Mouse (Mus musculus) hindbrain, embryonic 16.5 days (tissue): ENCODE data around the gene Rptor. TPM values are rescaled to one million over a fixed set of nuclear protein-coding genes. Genes with fewer than 3 reads are reported as not detected.
A peak's percentile ranks its signal among the peaks of the same experiment; 100 is the strongest.

Source experiments
- ATAC-seq: fragments of 200-750 bp; cut with Nextera tagmentation; 2 replicates; pipeline ENCODE4 v1.8.0; 2017; ENCODE audit warnings: moderate TSS enrichment, moderate library complexity
- H3K27ac ChIP-seq: fragments of 300-500 bp; sonication (generic); 2 replicates; pipeline ENCODE4 v1.5.1; 2014; ENCODE audit warnings: low read depth, mild to moderate bottlenecking, control low read depth, low read length, moderate library complexity
- H3K27me3 ChIP-seq: fragments of 300-500 bp; sonication (generic); replicated peaks from 2 replicates; pipeline ENCODE4 v1.6.1; 2014; ENCODE audit warnings: low read length; ENCODE audit not compliant: control insufficient read depth, insufficient read depth
- H3K36me3 ChIP-seq: fragments of 300-500 bp; sonication (generic); 2 replicates; pipeline ENCODE4 v1.6.1; 2014; ENCODE audit warnings: mild to moderate bottlenecking, low read length, moderate library complexity, mixed read lengths; ENCODE audit not compliant: control insufficient read depth, insufficient read depth
- H3K4me1 ChIP-seq: fragments of 300-500 bp; sonication (generic); 2 replicates; pipeline ENCODE4 v1.6.1; 2014; ENCODE audit warnings: low read depth, low read length; ENCODE audit not compliant: control insufficient read depth, insufficient read depth
- H3K4me2 ChIP-seq: fragments of 300-500 bp; sonication (generic); 2 replicates; pipeline ENCODE4 v1.6.1; 2014; ENCODE audit warnings: mild to moderate bottlenecking, low read length, control low read depth, moderate library complexity
- H3K4me3 ChIP-seq: fragments of 300-500 bp; sonication (generic); 2 replicates; pipeline ENCODE4 v1.5.1; 2014; ENCODE audit warnings: mild to moderate bottlenecking, low read length, control low read depth, moderate library complexity
- H3K9ac ChIP-seq: fragments of 300-500 bp; sonication (generic); 2 replicates; pipeline ENCODE4 v1.6.1; 2014; ENCODE audit warnings: low read depth, mild to moderate bottlenecking, control low read depth, low read length, moderate library complexity
- H3K9me3 ChIP-seq: fragments of 300-500 bp; sonication (generic); 2 replicates; pipeline ENCODE4 v1.6.1; 2014; ENCODE audit warnings: mild to moderate bottlenecking, low read length, moderate library complexity; ENCODE audit not compliant: control insufficient read depth
- WGBS: fragments of 180-500 bp; shearing (Covaris S2); extraction: QIAGEN DNeasy Blood & Tissue Kit; methylation state at CpG from one replicate; pipeline ENCODE4 v1.1.7; 2014; 5-methylcytosine and 5-hydroxymethylcytosine counted together
- polyA plus RNA-seq: library from polyadenylated mRNA; unstranded; fragments of >200 nt; fragmentation: Nextera tagmentation; extraction: Ambion mirVana; gene quantifications from 2 replicates; pipeline ENCODE4 v1.2.1, GENCODE M21; 2015

The Rptor gene
- polyA plus RNA-seq, 1 experiment from 2014 or later: 8.5 TPM

DNA sequence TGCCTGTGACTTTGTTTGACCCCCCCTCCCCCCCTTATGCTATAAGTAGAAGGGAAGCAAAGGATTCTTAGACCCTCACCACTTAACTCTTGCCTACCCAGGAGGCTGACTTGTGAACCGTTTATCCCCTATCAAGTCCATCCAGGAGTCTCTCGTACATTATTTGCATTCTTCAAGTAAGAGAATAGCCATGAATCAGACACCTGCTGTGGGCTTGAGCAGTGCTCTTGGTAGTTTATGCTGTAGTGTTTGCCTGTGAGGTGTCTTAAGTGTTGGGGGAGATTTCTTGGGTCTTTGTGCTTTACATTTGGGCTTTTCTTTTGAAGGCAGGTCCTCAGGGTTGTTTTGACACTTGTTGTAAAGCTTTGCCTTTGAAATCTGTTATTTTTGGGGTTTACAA is 69.3 kb downstream of the Rptor start:
- no peak overlapping the region for H3K4me2 ChIP-seq
- no peak for ATAC-seq
- H3K4me1 ChIP-seq: peaks cover 11% of the 10 kb centered on the region
- no peaks in the 10 kb centered on the region for H3K36me3 ChIP-seq
- WGBS: 34% methylated on average over 2 of the region's 2 CpGs
- no peaks in the 10 kb centered on the region for H3K9me3 ChIP-seq
- H3K9ac ChIP-seq: no peak overlapping the region
- H3K27ac ChIP-seq: no peak overlapping the region
- no peak overlapping the region for H3K4me3 ChIP-seq
- H3K27me3 ChIP-seq: no peaks in the 10 kb centered on the region

DNA sequence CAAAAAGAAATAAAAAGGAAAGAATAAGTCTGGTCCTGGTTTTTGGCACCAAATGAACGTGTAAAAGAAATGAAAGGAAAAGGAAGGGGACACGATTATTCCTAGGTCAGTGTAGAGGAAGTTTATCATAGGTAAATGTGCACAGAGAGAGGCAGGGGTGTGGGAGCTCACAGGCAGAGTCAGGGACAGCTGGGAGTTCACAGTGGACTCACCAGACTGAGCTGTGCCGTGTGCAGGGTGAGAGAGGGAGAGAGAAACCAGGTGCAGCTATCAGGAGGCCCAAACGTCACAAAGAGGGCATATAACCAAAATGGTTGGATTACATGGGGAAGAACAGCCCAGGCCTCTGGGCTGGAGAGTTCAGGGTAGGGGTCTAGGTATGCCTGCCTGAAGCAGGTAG is 70.1 kb downstream of the Rptor start:
- H3K4me3 ChIP-seq: no peak overlapping the region
- no peak overlapping the region for H3K9ac ChIP-seq
- H3K4me2 ChIP-seq: no peak overlapping the region
- H3K27ac ChIP-seq: no peak overlapping the region
- no peaks in the 10 kb centered on the region for H3K27me3 ChIP-seq
- ATAC-seq: no peak
- 73% methylated on average over 4 of the region's 4 CpGs for WGBS
- H3K9me3 ChIP-seq: no peaks in the 10 kb centered on the region
- no peaks in the 10 kb centered on the region for H3K36me3 ChIP-seq
- peaks cover 11% of the 10 kb centered on the region for H3K4me1 ChIP-seq

DNA sequence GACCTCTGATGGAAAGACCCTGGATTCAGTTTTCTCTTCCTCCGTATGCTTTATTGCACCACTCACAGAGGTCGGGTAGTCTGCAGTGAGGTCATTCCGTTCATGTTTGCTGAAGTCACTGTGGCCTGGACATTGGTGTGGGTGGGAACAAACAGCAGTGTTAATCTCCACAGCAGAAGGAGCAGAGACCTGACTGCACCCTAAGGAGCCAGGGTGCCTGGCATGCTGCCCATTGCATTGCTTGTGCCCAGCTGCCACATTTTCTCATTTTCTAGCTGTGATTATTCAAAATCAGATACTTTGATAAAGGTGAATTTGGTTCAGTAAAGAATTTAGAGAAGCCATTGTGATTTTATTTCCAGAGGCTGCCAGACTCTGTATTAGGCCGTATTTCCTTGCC is 72.1 kb downstream of the Rptor start:
- Histone ChIP-seq H3K27me3 (no peaks in the 10 kb centered on the region), H3K4me2 (no peak overlapping the region), H3K36me3 (no peaks in the 10 kb centered on the region), H3K9me3 (no peaks in the 10 kb centered on the region), H3K9ac (no peak overlapping the region), H3K4me3 (no peak overlapping the region), H3K27ac (peak overlapping the region; percentile 40; the same call in 1 of the 2 replicates), H3K4me1 (peaks cover 11% of the 10 kb centered on the region)
- 50% methylated on average over 4 of the region's 4 CpGs for WGBS
- no peak for ATAC-seq

DNA sequence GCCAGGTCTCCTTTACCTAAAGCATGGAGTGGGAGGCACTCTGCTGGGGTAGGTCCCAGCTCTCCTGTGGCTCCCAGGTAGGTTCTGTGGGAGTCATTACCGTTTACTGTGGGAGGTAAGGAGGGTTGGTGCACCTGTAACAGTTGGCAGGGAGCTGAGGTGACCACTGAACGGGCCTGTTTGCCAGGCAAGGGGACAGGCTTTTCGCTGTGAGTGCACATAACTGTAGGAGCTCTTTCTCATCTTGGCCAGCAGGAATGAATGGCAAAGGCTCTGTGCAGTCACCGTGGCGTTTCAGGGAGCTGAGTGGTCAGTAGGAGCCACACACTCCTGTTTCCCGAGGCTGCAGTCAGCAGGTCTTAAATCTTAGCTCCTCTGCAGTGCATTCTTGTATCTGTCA is 72.8 kb downstream of the Rptor start:
- 71% methylated on average over 6 of the region's 6 CpGs for WGBS
- H3K4me2 ChIP-seq: no peak overlapping the region
- no peak overlapping the region for H3K27ac ChIP-seq
- H3K27me3 ChIP-seq: no peaks in the 10 kb centered on the region
- H3K4me3 ChIP-seq: no peak overlapping the region
- peaks cover 11% of the 10 kb centered on the region for H3K4me1 ChIP-seq
- H3K36me3 ChIP-seq: no peaks in the 10 kb centered on the region
- no peak for ATAC-seq
- H3K9ac ChIP-seq: no peak overlapping the region
- no peaks in the 10 kb centered on the region for H3K9me3 ChIP-seq

DNA sequence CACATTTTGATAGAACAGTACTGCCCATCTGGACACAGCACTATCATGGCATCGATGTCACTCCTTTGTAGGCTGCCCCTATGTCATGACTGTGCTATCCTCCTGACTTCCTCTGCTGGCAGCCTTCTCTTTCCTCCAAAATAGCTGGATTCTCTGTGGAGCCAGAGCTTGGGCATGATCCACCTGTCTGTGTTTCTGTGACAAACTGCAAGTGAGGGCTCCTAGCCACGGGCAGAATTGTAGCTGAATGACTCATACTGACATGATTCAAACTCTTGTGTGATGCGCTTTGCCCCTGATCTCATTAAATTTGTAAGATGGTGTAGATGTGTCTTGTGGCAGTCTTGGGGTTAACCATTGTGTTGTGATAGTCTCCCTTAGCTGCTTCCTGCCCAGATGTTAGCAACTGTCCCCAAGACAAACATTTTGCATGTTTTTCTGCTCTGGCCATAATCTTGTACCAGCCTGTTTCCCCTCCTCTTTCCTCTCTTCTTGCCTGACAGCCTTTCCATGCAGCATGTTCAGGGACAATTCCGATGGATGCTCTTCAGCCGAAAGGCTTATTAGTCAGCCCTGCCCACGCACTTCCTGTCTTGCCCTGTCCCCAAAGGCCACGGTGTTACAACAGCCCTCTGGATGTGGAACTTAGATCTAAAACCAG is 74.2 kb downstream of the Rptor start:
- Histone ChIP-seq H3K4me1 (peaks cover 16% of the 10 kb centered on the region), H3K27ac (no peak overlapping the region; the same call in 1 of the 2 replicates)
- no peak for ATAC-seq

DNA sequence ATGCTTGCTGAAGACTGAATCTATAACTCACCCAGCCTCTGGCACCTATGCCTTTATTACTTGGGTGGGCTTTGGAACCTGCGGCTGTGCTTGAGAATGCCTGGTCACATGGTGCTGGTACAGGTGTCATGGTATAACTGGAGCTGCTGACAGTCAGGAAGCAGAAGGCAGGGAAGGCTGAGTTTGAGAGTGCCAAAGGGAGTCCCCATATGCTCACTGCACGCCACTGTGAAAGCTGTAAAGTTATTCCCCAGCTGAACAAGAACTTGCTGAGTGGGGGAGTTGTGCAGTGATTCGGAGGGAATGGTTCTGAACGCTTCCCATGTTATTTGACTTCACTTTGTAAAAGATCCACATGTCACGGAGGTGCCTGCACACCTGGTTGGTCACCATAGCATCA is 75.7 kb downstream of the Rptor start:
- 83% methylated on average over 5 of the region's 5 CpGs for WGBS
- H3K4me3 ChIP-seq: no peak overlapping the region
- no peak for ATAC-seq

More for the DNA sequence above, 74.2 kb downstream of the Rptor start:
- 76% methylated on average over 7 of the region's 7 CpGs for WGBS
- Histone ChIP-seq H3K9ac (no peak overlapping the region), H3K4me3 (no peak overlapping the region), H3K36me3 (no peaks in the 10 kb centered on the region), H3K27me3 (no peaks in the 10 kb centered on the region), H3K4me2 (no peak overlapping the region), H3K9me3 (no peaks in the 10 kb centered on the region)

DNA sequence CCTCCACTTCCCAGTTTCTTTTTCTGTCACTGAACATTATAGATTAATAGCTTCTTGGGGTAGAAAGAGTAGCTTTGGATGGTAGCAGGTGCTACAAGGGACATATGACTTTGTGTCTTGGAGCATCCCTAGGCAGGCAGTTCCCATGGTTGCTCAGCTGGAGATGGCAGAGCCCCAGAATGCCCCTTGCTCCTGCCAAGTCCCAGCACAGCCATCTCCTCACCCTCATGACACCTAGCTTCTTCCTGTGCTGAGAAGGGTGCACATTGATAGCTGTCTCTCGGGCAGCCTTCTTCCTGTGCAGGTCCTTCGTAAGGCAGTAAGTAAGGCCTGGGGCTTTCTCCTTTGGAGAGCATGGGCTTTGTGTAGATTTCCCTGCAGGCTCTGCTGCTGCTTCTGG is 78.0 kb downstream of the Rptor start:
- Histone ChIP-seq H3K4me2 (no peak overlapping the region), H3K36me3 (no peaks in the 10 kb centered on the region), H3K4me1 (peaks cover 10% of the 10 kb centered on the region), H3K9me3 (no peaks in the 10 kb centered on the region), H3K27me3 (no peaks in the 10 kb centered on the region), H3K9ac (no peak overlapping the region), H3K4me3 (no peak overlapping the region), H3K27ac (no peak overlapping the region)
- ATAC-seq: no peak
- 80% methylated on average over 2 of the region's 2 CpGs for WGBS

More for the DNA sequence above, 75.7 kb downstream of the Rptor start:
- no peaks in the 10 kb centered on the region for H3K27me3 ChIP-seq
- no peak overlapping the region for H3K9ac ChIP-seq
- H3K4me1 ChIP-seq: peaks cover 16% of the 10 kb centered on the region
- H3K4me2 ChIP-seq: no peak overlapping the region
- H3K27ac ChIP-seq: no peak overlapping the region
- no peaks in the 10 kb centered on the region for H3K9me3 ChIP-seq
- H3K36me3 ChIP-seq: no peaks in the 10 kb centered on the region

DNA sequence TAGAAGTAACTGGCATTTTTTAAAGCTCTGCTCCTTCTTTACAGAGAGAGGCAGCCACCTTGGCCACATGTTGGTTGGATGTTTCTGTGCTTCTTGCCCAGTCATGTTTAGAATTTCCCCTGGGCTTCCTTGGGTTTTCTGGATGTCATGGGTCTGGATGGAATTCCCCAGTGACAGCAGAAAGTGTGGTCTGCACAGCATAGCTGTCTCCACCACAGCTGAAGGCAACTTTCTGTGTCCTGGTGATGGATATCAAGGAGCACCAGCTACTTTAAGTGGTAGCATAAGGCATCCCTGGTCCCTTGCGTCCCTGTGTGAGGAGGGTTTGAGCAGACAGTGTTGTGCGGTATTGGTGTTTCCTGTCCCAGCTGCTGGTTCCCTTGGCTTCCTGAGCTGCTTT is 79.6 kb downstream of the Rptor start:
- Histone ChIP-seq H3K36me3 (no peaks in the 10 kb centered on the region), H3K27me3 (no peaks in the 10 kb centered on the region), H3K4me3 (no peak overlapping the region), H3K27ac (no peak overlapping the region), H3K4me2 (no peak overlapping the region), H3K4me1 (peaks cover 14% of the 10 kb centered on the region), H3K9ac (no peak overlapping the region), H3K9me3 (no peaks in the 10 kb centered on the region)
- 94% methylated on average over 2 of the region's 2 CpGs for WGBS
- no peak for ATAC-seq

DNA sequence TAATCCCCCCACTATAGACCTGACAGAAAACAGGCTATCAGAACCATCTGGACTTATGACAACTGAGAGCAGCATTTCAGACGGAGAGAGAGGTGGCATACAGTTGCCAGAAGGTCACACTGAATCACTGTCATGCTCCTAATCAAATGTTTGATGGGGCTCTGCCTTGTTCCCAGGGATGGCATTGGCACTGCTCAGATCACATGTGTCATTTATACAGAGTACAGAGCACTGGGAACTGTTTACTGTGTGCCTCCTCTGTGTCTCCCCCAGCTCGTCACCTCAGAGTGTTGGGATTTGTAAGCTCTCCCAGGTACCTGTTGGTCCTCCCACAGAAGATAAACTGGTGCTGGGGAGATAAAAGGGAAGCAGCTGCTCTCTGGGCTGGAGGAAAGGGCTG is 81.1 kb downstream of the Rptor start:
- H3K9me3 ChIP-seq: no peaks in the 10 kb centered on the region
- H3K27me3 ChIP-seq: no peaks in the 10 kb centered on the region
- H3K27ac ChIP-seq: no peak overlapping the region
- H3K9ac ChIP-seq: no peak overlapping the region
- ATAC-seq: no peak
- no peaks in the 10 kb centered on the region for H3K36me3 ChIP-seq
- no peak overlapping the region for H3K4me3 ChIP-seq
- H3K4me1 ChIP-seq: peaks cover 14% of the 10 kb centered on the region
- no peak overlapping the region for H3K4me2 ChIP-seq
- WGBS: 61% methylated on average over 2 of the region's 2 CpGs
